Mouse (Mus musculus): ENCODE measurements at regions not wholly inside any gene's neighbourhood (a gene's known extent, or its start where the extent isn't known, plus 50 kb on each side); places are given as distances from the start of the nearest gene placed in this dataset.

DNA sequence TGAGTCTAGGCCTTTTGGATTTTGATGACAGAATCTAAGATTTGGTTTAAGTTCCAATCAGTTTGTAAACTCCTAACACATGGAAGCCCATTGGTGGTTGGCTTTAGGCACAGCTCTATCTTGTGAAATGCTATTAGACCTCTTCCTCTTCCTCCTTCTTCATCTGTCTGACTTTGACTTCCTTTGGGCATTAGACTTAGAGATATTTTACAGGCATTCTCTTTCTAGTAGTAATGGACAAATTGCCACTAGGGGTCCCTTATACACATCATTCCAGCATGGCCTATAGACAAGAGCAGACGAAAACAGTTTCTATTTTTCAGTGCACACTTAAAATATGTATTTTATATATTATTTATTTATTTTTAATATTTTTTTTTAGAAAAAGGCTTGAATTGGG, 221.5 kb downstream of the 1500009L16Rik start:
- TF ChIP-seq MYOD1 (IDR thresholded peaks at IDR 0.05; ENCODE audit: control insufficient read depth in 1 of 3, insufficient read length in 2 of 3, low read depth in 2 of 3) (no peak), POLR2A (IDR thresholded peaks at IDR 0.05; ENCODE audit: insufficient read length, low read depth) (no peak), CEBPB (IDR thresholded peaks at IDR 0.05; ENCODE audit: insufficient read depth, poor library complexity, severe bottlenecking) (no peak), TCF12 (IDR thresholded peaks at IDR 0.05; ENCODE audit: insufficient read depth, poor library complexity, severe bottlenecking) (no peak)
